Mouse (Mus musculus) small intestine, adult 2 months (tissue): ENCODE measurements around the gene Trip4.

Experiments
- CTCF ChIP-seq: fragments of 200-500 bp; IDR thresholded peaks from 2 replicates; pipeline ENCODE4 v1.5.1; 2012; ENCODE audit warnings: low read depth, mild to moderate bottlenecking, control low read depth, inconsistent platforms, low read length, moderate library complexity, mixed read lengths; ENCODE audit not compliant: insufficient replicate concordance, insufficient read length; ENCODE audit errors: extremely low read depth
- POLR2A ChIP-seq: fragments of 200-500 bp; IDR thresholded peaks from 2 replicates; pipeline ENCODE4 v1.6.1; 2012; ENCODE audit warnings: low read depth, mild to moderate bottlenecking, control low read depth, inconsistent platforms, low read length, moderate library complexity

DNA sequence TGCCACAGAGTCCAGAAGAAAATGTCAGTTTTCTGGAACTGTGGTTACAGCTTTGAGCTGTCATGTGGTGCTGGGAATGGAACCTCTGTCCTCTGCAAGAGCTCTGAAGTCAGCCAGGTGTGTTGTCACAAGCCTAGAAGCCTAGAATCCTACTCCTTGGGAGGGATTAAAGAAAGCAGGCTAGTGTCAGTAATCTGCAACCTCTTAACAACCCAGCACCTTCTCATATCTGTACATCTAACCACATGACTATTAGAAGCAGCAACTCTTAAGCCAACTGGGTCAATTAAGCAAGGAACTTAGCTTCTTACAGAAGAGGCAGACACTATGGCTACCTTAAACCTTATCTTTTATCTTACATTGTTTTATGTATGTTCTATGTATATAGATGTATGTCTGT, 71.7 kb downstream of the Trip4 start:
- no peak for TF ChIP-seq CTCF
- no peak for TF ChIP-seq POLR2A
